Mouse (Mus musculus) limb, embryonic 14.5 days (tissue): ENCODE data around the gene Map3k21. TPM values are rescaled to one million over a fixed set of nuclear protein-coding genes. Genes with fewer than 3 reads are reported as not detected.

ENCODE experiments used
- ATAC-seq: fragments of 200-750 bp; cut with Nextera tagmentation; 2 replicates; pipeline ENCODE4 v1.8.0; 2017; ENCODE audit warnings: low read depth, moderate number of reproducible peaks, moderate TSS enrichment; ENCODE audit not compliant: low FRiP score
- DNase-seq: peaks from one replicate; pipeline ENCODE4 v3.0.0-alpha.2; 2015; ENCODE audit warnings: low spot score
- H3K27ac ChIP-seq: fragments of 300-500 bp; sonication (generic); replicated peaks from 2 replicates; pipeline ENCODE4 v1.5.1; 2014; ENCODE audit warnings: low read depth, mild to moderate bottlenecking, low read length, moderate library complexity, mixed read lengths
- H3K27me3 ChIP-seq: fragments of 300-500 bp; sonication (generic); 2 replicates; pipeline ENCODE4 v1.6.1; 2014; ENCODE audit warnings: low read length, mixed read lengths; ENCODE audit not compliant: control insufficient read depth, insufficient read depth
- H3K36me3 ChIP-seq: fragments of 300-500 bp; sonication (generic); 2 replicates; pipeline ENCODE4 v1.6.1; 2014; ENCODE audit warnings: mild to moderate bottlenecking, low read length, moderate library complexity, mixed read lengths; ENCODE audit not compliant: control insufficient read depth, insufficient read depth
- H3K4me1 ChIP-seq: fragments of 300-500 bp; sonication (generic); 2 replicates; pipeline ENCODE4 v1.6.1; 2014; ENCODE audit warnings: antibody characterized with exemption, low read length, mixed read lengths; ENCODE audit not compliant: control insufficient read depth, insufficient read depth
- H3K4me2 ChIP-seq: fragments of 300-500 bp; sonication (generic); replicated peaks from 2 replicates; pipeline ENCODE4 v1.6.1; 2014; ENCODE audit warnings: low read depth, mild to moderate bottlenecking, low read length, moderate library complexity; ENCODE audit not compliant: severe bottlenecking
- H3K4me3 ChIP-seq: fragments of 300-500 bp; sonication (generic); replicated peaks from 2 replicates; pipeline ENCODE4 v1.5.1; 2014; ENCODE audit warnings: low read length
- H3K9ac ChIP-seq: fragments of 300-500 bp; sonication (generic); 2 replicates; pipeline ENCODE4 v1.6.1; 2014; ENCODE audit warnings: mild to moderate bottlenecking, low read depth, low read length, moderate library complexity; ENCODE audit not compliant: severe bottlenecking
- H3K9me3 ChIP-seq: fragments of 300-500 bp; sonication (generic); 2 replicates; pipeline ENCODE4 v1.6.1; 2016; ENCODE audit warnings: low read length; ENCODE audit not compliant: control insufficient read depth
- POLR2A ChIP-seq: fragments of 200-500 bp; IDR thresholded peaks from 2 replicates; pipeline ENCODE4 v1.8.0; 2012; ENCODE audit warnings: inconsistent platforms, mild to moderate bottlenecking, moderate library complexity, borderline replicate concordance; ENCODE audit not compliant: insufficient read depth, insufficient read length; ENCODE audit errors: extremely low read depth
- WGBS: fragments of 180-500 bp; shearing (Covaris S2); extraction: QIAGEN DNeasy Blood & Tissue Kit; methylation state at CpG from one replicate; pipeline ENCODE4 v1.1.7; 2014; 5-methylcytosine and 5-hydroxymethylcytosine counted together
- polyA plus RNA-seq, 2 experiments: library from polyadenylated mRNA; depleted of rRNA in 1 of 2; stranded (reverse) in 1 of 2; unstranded in 1 of 2; fragments of >200 nt; fragmentation: Nextera tagmentation in 1 of 2; extraction: Ambion mirVana in 1 of 2; gene quantifications; 2 replicates each; pipeline versions ENCODE4 v1.2.1 to v1.2.3; 2012 to 2014

Map3k21 gene
- polyA plus RNA-seq, 2 experiments = 0.18 to 0.47 TPM

- no peak for ATAC-seq
- Histone ChIP-seq H3K27ac (no peak overlapping the region), H3K4me1 (no peaks in the 10 kb centered on the region), H3K9me3 (peaks cover 16% of the 10 kb centered on the region), H3K4me3 (no peak overlapping the region), H3K27me3 (no peaks in the 10 kb centered on the region), H3K4me2 (0 out of 2 replicates have a peak overlapping the region, but pooled peaks have one; percentile 3), H3K9ac (no peak overlapping the region), H3K36me3 (no peaks in the 10 kb centered on the region)
- WGBS = 9% methylated on average over 11 of the region's 11 CpGs
- DNase-seq = no peak
- no peak for TF ChIP-seq POLR2A
These were observed 53.6 kb downstream of the Map3k21 start for GRCm38 (mm10) chr8:125963807-125964211.

GRCm38 (mm10) chr8:125971336-125971735 lies 61.1 kb downstream of the Map3k21 start:
- Histone ChIP-seq H3K4me2 (no peak overlapping the region), H3K27me3 (no peaks in the 10 kb centered on the region), H3K9ac (no peak overlapping the region), H3K4me3 (no peak overlapping the region), H3K27ac (no peak overlapping the region), H3K9me3 (no peaks in the 10 kb centered on the region), H3K4me1 (no peaks in the 10 kb centered on the region), H3K36me3 (no peaks in the 10 kb centered on the region)
- no peak for ATAC-seq
- 55% methylated on average over 3 of the region's 3 CpGs for WGBS
- TF ChIP-seq POLR2A = no peak
- DNase-seq = peak; percentile 30

GRCm38 (mm10) chr8:125975981-125976380 lies 65.7 kb downstream of the Map3k21 start:
- WGBS = 86% methylated on average over 4 of the region's 4 CpGs
- Histone ChIP-seq H3K9ac (no peak overlapping the region), H3K27ac (no peak overlapping the region), H3K9me3 (no peaks in the 10 kb centered on the region), H3K4me2 (no peak overlapping the region), H3K4me3 (no peak overlapping the region), H3K36me3 (no peaks in the 10 kb centered on the region), H3K4me1 (no peaks in the 10 kb centered on the region), H3K27me3 (no peaks in the 10 kb centered on the region)
- no peak for TF ChIP-seq POLR2A
- ATAC-seq = no peak
- DNase-seq = no peak

- Histone ChIP-seq H3K36me3 (no peaks in the 10 kb centered on the region), H3K4me1 (no peaks in the 10 kb centered on the region), H3K4me2 (no peak overlapping the region), H3K9me3 (no peaks in the 10 kb centered on the region), H3K4me3 (no peak overlapping the region), H3K27me3 (no peaks in the 10 kb centered on the region), H3K9ac (no peak overlapping the region), H3K27ac (no peak overlapping the region)
- DNase-seq (no peak), ATAC-seq (no peak)
- 26% methylated on average over 6 of the region's 6 CpGs for WGBS
- no peak for TF ChIP-seq POLR2A
These were observed 70.6 kb downstream of the Map3k21 start for GRCm38 (mm10) chr8:125980826-125981225.

- 66% methylated on average over 3 of the region's 3 CpGs for WGBS
- Histone ChIP-seq H3K4me1 (no peaks in the 10 kb centered on the region), H3K4me3 (no peak overlapping the region), H3K27me3 (no peaks in the 10 kb centered on the region), H3K9me3 (no peaks in the 10 kb centered on the region), H3K9ac (no peak overlapping the region), H3K27ac (no peak overlapping the region), H3K4me2 (no peak overlapping the region), H3K36me3 (no peaks in the 10 kb centered on the region)
- no peak for TF ChIP-seq POLR2A
- no peak for DNase-seq
- ATAC-seq = no peak
These were observed 73.3 kb downstream of the Map3k21 start for GRCm38 (mm10) chr8:125983515-125983914.

- no peak for ATAC-seq
- TF ChIP-seq POLR2A = no peak
- H3K36me3 ChIP-seq = no peaks in the 10 kb centered on the region
These were observed 73.9 kb downstream of the Map3k21 start for GRCm38 (mm10) chr8:125984140-125984539.

More at GRCm38 (mm10) chr8:125984140-125984539, 73.9 kb downstream of the Map3k21 start:
- H3K4me1 ChIP-seq = no peaks in the 10 kb centered on the region
- H3K27ac ChIP-seq = no peak overlapping the region
- no peak overlapping the region for H3K9ac ChIP-seq
- no peak for DNase-seq
- H3K9me3 ChIP-seq = no peaks in the 10 kb centered on the region
- WGBS = 89% methylated on average over 4 of the region's 4 CpGs
- H3K4me2 ChIP-seq = no peak overlapping the region
- no peak overlapping the region for H3K4me3 ChIP-seq
- no peaks in the 10 kb centered on the region for H3K27me3 ChIP-seq
